Mouse (Mus musculus) embryonic fibroblast, embryonic 13.5 days (primary cell): Measurements from ENCODE around the gene Cuedc1.

Experiments used
- CTCF ChIP-seq: IDR thresholded peaks from 2 replicates; pipeline ENCODE4 v1.5.1; 2011; ENCODE audit warnings: mild to moderate bottlenecking, control low read depth, low read length, moderate library complexity, borderline replicate concordance; ENCODE audit not compliant: insufficient read depth
- POLR2A ChIP-seq: IDR thresholded peaks from 2 replicates; pipeline ENCODE4 v1.6.1; 2011; ENCODE audit warnings: low read depth, mild to moderate bottlenecking, control low read depth, low read length, moderate library complexity

DNA sequence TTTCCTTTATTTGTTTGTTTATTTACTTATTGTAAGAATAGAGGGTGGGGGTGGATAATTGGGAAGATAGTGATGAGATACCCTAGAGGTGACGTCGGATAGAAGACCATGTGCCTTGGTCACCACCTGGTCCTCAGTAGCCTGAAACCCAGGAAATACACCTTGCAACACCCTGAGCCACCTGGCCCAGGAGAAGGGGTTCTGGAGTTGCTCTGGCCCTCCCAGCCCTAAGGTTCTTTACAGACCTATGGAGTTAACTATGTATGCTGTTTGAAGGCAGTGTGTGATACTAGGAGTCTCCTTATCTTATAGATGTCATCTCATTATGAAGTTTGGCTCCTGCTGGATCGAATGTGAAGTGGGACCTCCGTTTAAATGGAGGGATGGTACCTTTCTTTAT, 2.3 kb downstream of the Cuedc1 start:
- TF ChIP-seq CTCF (no peak), POLR2A (no peak)
